13 mouse cellular contexts compared by ENCODE assay signal in genomic region chr6:127064815-127065214, GRCm38 (mm10). TPM values are rescaled to one million over a fixed set of nuclear protein-coding genes. Genes with fewer than 3 reads are reported as not detected.
DNase-seq lines count a peak whose midpoint lies in the region; ATAC-seq and TF ChIP-seq lines count a peak whose summit lies in the region.
"Had no signal": no experiment of that assay in that cellular context is flagged by ENCODE, and none has a peak within 500 bp of the region (broad histone marks: within the 10 kb centered on the region; RNA-seq: fewer than 3 reads in every experiment).

No protein-coding gene starts in this region.

- peak overlapping the region; percentile 29 for H3K4me3 ChIP-seq in heart, embryonic 11.5 days (ENCODE audit: low read depth, low read length)
- H3K4me3 ChIP-seq in heart, adult 2 months: no peak overlapping the region
- H3K4me3 ChIP-seq in stomach, embryonic 14.5 days (ENCODE audit: low read depth, low read length): no peak overlapping the region
- H3K4me3 ChIP-seq in stomach, postnatal 0 days (ENCODE audit: low read depth, low read length): no peak overlapping the region
- no peak overlapping the region for H3K4me3 ChIP-seq in liver, embryonic 11.5 days (ENCODE audit: low read depth, low read length)

- H3K79me2 ChIP-seq in heart, adult 2 months (replicated peaks; ENCODE audit: control insufficient read depth, insufficient read depth, low read length): no peaks in the 10 kb centered on the region

- peak; percentile 74 for ATAC-seq in heart, embryonic 11.5 days (replicated peaks; ENCODE audit: insufficient number of reproducible peaks, low FRiP score, low TSS enrichment)
- no peak for ATAC-seq in stomach, embryonic 14.5 days (ENCODE audit: insufficient number of reproducible peaks, insufficient read depth, low FRiP score, low read depth)
- ATAC-seq in stomach, postnatal 0 days (ENCODE audit: low FRiP score, low TSS enrichment): no peak
- ATAC-seq in liver, embryonic 11.5 days (replicated peaks; ENCODE audit: low FRiP score): no peak; the same call in 1 of the 2 replicates
- ATAC-seq in megakaryocyte-erythroid progenitor cell, adult 5-6 weeks (replicated peaks; ENCODE audit: low FRiP score, low TSS enrichment, poor library complexity, severe bottlenecking): no peak

- H3K27me3 ChIP-seq in heart, embryonic 11.5 days (ENCODE audit: control insufficient read depth, insufficient read depth, low read length): no peaks in the 10 kb centered on the region
- no peaks in the 10 kb centered on the region for H3K27me3 ChIP-seq in heart, adult 2 months (ENCODE audit: control insufficient read depth, insufficient read depth, low read length)
- H3K27me3 ChIP-seq in stomach, embryonic 14.5 days (ENCODE audit: control insufficient read depth, insufficient read depth, low read length): no peaks in the 10 kb centered on the region
- no peaks in the 10 kb centered on the region for H3K27me3 ChIP-seq in stomach, postnatal 0 days (ENCODE audit: control insufficient read depth, insufficient read depth, low read length)
- no peaks in the 10 kb centered on the region for H3K27me3 ChIP-seq in liver, embryonic 11.5 days (replicated peaks; ENCODE audit: control insufficient read depth, insufficient read depth, low read length)

- intact Hi-C loops in heart, adult 2 months (cut with DNase I): no loop called here

- WGBS in heart, embryonic 11.5 days (ENCODE audit: insufficient replicate concordance): 2% methylated on average over 14 of the region's 14 CpGs
- 2% methylated on average over 14 of the region's 14 CpGs for WGBS in heart, adult 2 months
- 9% methylated on average over 14 of the region's 14 CpGs for WGBS in stomach, embryonic 14.5 days
- WGBS in stomach, postnatal 0 days: 9% methylated on average over 14 of the region's 14 CpGs
- WGBS in liver, embryonic 11.5 days: 2% methylated on average over 14 of the region's 14 CpGs

- TF ChIP-seq EP300 in heart, adult 2 months (IDR thresholded peaks at IDR 0.05; ENCODE audit: insufficient read depth, low read depth, low read length): no peak
- TF ChIP-seq EP300 in stomach, postnatal 0 days (optimal IDR thresholded peaks at IDR 0.05): no peak

- peaks cover 10% of the 10 kb centered on the region; the same call in 1 of the 2 replicates for H3K4me1 ChIP-seq in heart, embryonic 11.5 days (ENCODE audit: control insufficient read depth, insufficient read depth, low read length)
- H3K4me1 ChIP-seq in heart, adult 2 months (ENCODE audit: control insufficient read depth, insufficient read depth, low read length): no peaks in the 10 kb centered on the region
- peaks cover 6% of the 10 kb centered on the region; the same call in 1 of the 2 replicates for H3K4me1 ChIP-seq in stomach, embryonic 14.5 days (ENCODE audit: control insufficient read depth, insufficient read depth, low read length)
- H3K4me1 ChIP-seq in stomach, postnatal 0 days (replicated peaks; ENCODE audit: control insufficient read depth, insufficient read depth): no peaks in the 10 kb centered on the region
- no peaks in the 10 kb centered on the region for H3K4me1 ChIP-seq in liver, embryonic 11.5 days (replicated peaks; ENCODE audit: control insufficient read depth, insufficient read depth, low read length)

- H3K4me2 ChIP-seq in heart, embryonic 11.5 days: peak overlapping the region; percentile 66
- H3K4me2 ChIP-seq in stomach, embryonic 14.5 days (replicated peaks; ENCODE audit: low read depth, low read length): peak overlapping the region; percentile 26; the same call in 1 of the 2 replicates
- no peak overlapping the region for H3K4me2 ChIP-seq in stomach, postnatal 0 days (replicated peaks; ENCODE audit: low read depth)
- peak overlapping the region; percentile 55 for H3K4me2 ChIP-seq in liver, embryonic 11.5 days

- H3K9me3 ChIP-seq in heart, embryonic 11.5 days (replicated peaks; ENCODE audit: control insufficient read depth, low read length): no peaks in the 10 kb centered on the region
- no peaks in the 10 kb centered on the region for H3K9me3 ChIP-seq in stomach, embryonic 14.5 days (ENCODE audit: control insufficient read depth, low read depth, low read length)
- no peaks in the 10 kb centered on the region for H3K9me3 ChIP-seq in stomach, postnatal 0 days (ENCODE audit: control insufficient read depth, low read length)
- H3K9me3 ChIP-seq in liver, embryonic 11.5 days (ENCODE audit: control insufficient read depth, low read length): no peaks in the 10 kb centered on the region

- H3K9ac ChIP-seq in heart, embryonic 11.5 days (ENCODE audit: low read depth, low read length): peak overlapping the region; percentile 36; the same call in 1 of the 2 replicates
- H3K9ac ChIP-seq in heart, adult 2 months (ENCODE audit: low read depth, low read length): no peak overlapping the region
- H3K9ac ChIP-seq in stomach, embryonic 14.5 days (replicated peaks; ENCODE audit: low read depth, low read length): no peak overlapping the region
- no peak overlapping the region for H3K9ac ChIP-seq in stomach, postnatal 0 days (ENCODE audit: low read length)
- H3K9ac ChIP-seq in liver, embryonic 11.5 days (ENCODE audit: low read depth, low read length): no peak overlapping the region

- no peak for TF ChIP-seq CTCF in heart, adult 2 months (IDR thresholded peaks at IDR 0.05)
- no peak for TF ChIP-seq CTCF in stomach, postnatal 0 days (IDR thresholded peaks at IDR 0.05; ENCODE audit: low read depth)

- DNase-seq in heart, adult 2 months: no peak
- no peak for DNase-seq in stomach, postnatal 0 days (ENCODE audit: low spot score)
- peak; percentile 48 for DNase-seq in liver, embryonic 11.5 days (ENCODE audit: low spot score)
- no peak for DNase-seq in right cerebral cortex, adult 18-20 months
- no peak for DNase-seq in urinary bladder, postnatal 25 days (ENCODE audit: low spot score)
- DNase-seq: B cell, adult 2 months; cerebellum, adult 9-10 months had no signal

- H3K36me3 ChIP-seq in heart, embryonic 11.5 days (ENCODE audit: control insufficient read depth, insufficient read depth, low read length): no peaks in the 10 kb centered on the region
- H3K36me3 ChIP-seq in heart, adult 2 months (ENCODE audit: control insufficient read depth, insufficient read depth, low read length): no peaks in the 10 kb centered on the region
- H3K36me3 ChIP-seq in stomach, embryonic 14.5 days (ENCODE audit: control insufficient read depth, insufficient read depth, low read length): no peaks in the 10 kb centered on the region
- no peaks in the 10 kb centered on the region for H3K36me3 ChIP-seq in stomach, postnatal 0 days (ENCODE audit: control insufficient read depth, insufficient read depth, low read length)
- H3K36me3 ChIP-seq in liver, embryonic 11.5 days (ENCODE audit: control insufficient read depth, insufficient read depth, low read length): no peaks in the 10 kb centered on the region

- TF ChIP-seq POLR2A in heart, adult 2 months (IDR thresholded peaks at IDR 0.05; ENCODE audit: insufficient read depth, low read depth, low read length): no peak

- peak overlapping the region; percentile 22 for H3K27ac ChIP-seq in heart, embryonic 11.5 days (ENCODE audit: low read depth, low read length)
- H3K27ac ChIP-seq in heart, adult 2 months: no peak overlapping the region
- no peak overlapping the region for H3K27ac ChIP-seq in stomach, embryonic 14.5 days (ENCODE audit: low read length)
- no peak overlapping the region for H3K27ac ChIP-seq in stomach, postnatal 0 days (replicated peaks)
- no peak overlapping the region for H3K27ac ChIP-seq in liver, embryonic 11.5 days (ENCODE audit: low read depth, low read length)

RNA-seq across cellular contexts. Expression of gene Fgf23, which starts 7.9 kb away (rescaled TPM):
- 0.24 TPM in 1 of 2 replicates, not detected in the other for polyA plus RNA-seq in heart, embryonic 11.5 days (2014; fragmentation: Nextera tagmentation; extraction: Ambion mirVana)
- total RNA-seq in heart, adult 2 months (2021): not detected
- not detected in 2 replicates for polyA plus RNA-seq in heart, adult 2 months (2012; rRNA removed)
- not detected in 2 replicates for polyA plus RNA-seq in stomach, embryonic 14.5 days (2014; fragmentation: Nextera tagmentation; extraction: Ambion mirVana)
- polyA plus RNA-seq in stomach, postnatal 0 days (2015; fragmentation: Nextera tagmentation; extraction: Ambion mirVana): not detected in 2 replicates
- 0.13 and 0.30 TPM in 2 replicates for polyA plus RNA-seq in liver, embryonic 11.5 days (2014; fragmentation: Nextera tagmentation; extraction: Ambion mirVana)
- not detected in 2 replicates for total RNA-seq in megakaryocyte-erythroid progenitor cell, adult 5-6 weeks (2014; fragmentation: Nextera tagmentation)
- not detected in 2 replicates for total RNA-seq in megakaryocyte-erythroid progenitor cell, adult 5-6 weeks (2017)
- total RNA-seq: gastrocnemius, adult 8-10 months had no signal
- polyA plus RNA-seq: urinary bladder, adult 2 months had no signal

RNA-seq across cellular contexts. Expression of gene Tigar, which starts 44.5 kb away (rescaled TPM):
- polyA plus RNA-seq in heart, embryonic 11.5 days (2014; fragmentation: Nextera tagmentation; extraction: Ambion mirVana): 5.5 and 6.9 TPM in 2 replicates
- total RNA-seq in heart, adult 2 months (2021): 10 to 100 TPM; 50.0 to 59.7 TPM
- polyA plus RNA-seq in heart, adult 2 months (2012; rRNA removed): 18.0 and 29.0 TPM in 2 replicates
- 3.4 and 3.8 TPM in 2 replicates for polyA plus RNA-seq in stomach, embryonic 14.5 days (2014; fragmentation: Nextera tagmentation; extraction: Ambion mirVana)
- polyA plus RNA-seq in stomach, postnatal 0 days (2015; fragmentation: Nextera tagmentation; extraction: Ambion mirVana): 4.1 and 5.2 TPM in 2 replicates
- polyA plus RNA-seq in liver, embryonic 11.5 days (2014; fragmentation: Nextera tagmentation; extraction: Ambion mirVana): 2.2 and 2.5 TPM in 2 replicates
- total RNA-seq in megakaryocyte-erythroid progenitor cell, adult 5-6 weeks (2014; fragmentation: Nextera tagmentation): 0.47 TPM in 1 of 2 replicates, not detected in the other
- 0.30 and 3.1 TPM in 2 replicates for total RNA-seq in megakaryocyte-erythroid progenitor cell, adult 5-6 weeks (2017)

RNA-seq across cellular contexts. Expression of gene Fgf6, which starts 49.4 kb away (rescaled TPM):
- polyA plus RNA-seq in heart, embryonic 11.5 days (2014; fragmentation: Nextera tagmentation; extraction: Ambion mirVana): 0.09 and 0.18 TPM in 2 replicates
- under 1 TPM; 0.37 to 0.57 TPM for total RNA-seq in heart, adult 2 months (2021)
- polyA plus RNA-seq in heart, adult 2 months (2012; rRNA removed): 0.26 and 0.39 TPM in 2 replicates
- not detected in 2 replicates for polyA plus RNA-seq in stomach, embryonic 14.5 days (2014; fragmentation: Nextera tagmentation; extraction: Ambion mirVana)
- polyA plus RNA-seq in stomach, postnatal 0 days (2015; fragmentation: Nextera tagmentation; extraction: Ambion mirVana): not detected in 2 replicates
- polyA plus RNA-seq in liver, embryonic 11.5 days (2014; fragmentation: Nextera tagmentation; extraction: Ambion mirVana): 0.08 TPM in 1 of 2 replicates, not detected in the other
- not detected in 2 replicates for total RNA-seq in megakaryocyte-erythroid progenitor cell, adult 5-6 weeks (2014; fragmentation: Nextera tagmentation)
- not detected in 2 replicates for total RNA-seq in megakaryocyte-erythroid progenitor cell, adult 5-6 weeks (2017)
- total RNA-seq: left cerebral cortex, postnatal 25 days had no signal
- polyA plus RNA-seq: urinary bladder, adult 2 months had no signal
